Mouse (Mus musculus): ENCODE data around the gene Tfam. TPM values are rescaled to one million over a fixed set of nuclear protein-coding genes. Genes with fewer than 3 reads are reported as not detected.

Gene Tfam
- 75.5 and 80.6 TPM in 2 replicates for polyA plus RNA-seq (2014; fragmentation: Nextera tagmentation; extraction: Ambion mirVana)

DNA sequence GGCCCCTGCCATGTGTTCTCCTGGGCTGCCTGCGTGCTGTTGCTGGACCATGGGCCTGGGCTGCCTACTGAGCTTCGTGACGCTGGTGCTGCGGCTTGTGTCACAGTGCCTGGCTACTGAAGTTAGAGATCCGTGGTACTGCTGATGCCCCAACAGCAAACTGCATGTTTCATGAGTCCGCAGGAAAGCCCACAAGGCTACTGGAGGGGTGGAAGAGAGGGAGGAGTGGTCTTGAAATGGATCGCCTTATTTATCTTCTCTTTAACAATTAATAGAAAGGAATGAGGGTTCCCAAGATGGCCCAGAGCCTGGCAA lies at the start of gene Tfam:
Gene Tfam (minus strand): TSS at position 41 of the 315 bp plus-strand sequence.
- no peaks in the 10 kb centered on the region for H3K9me3 ChIP-seq (ENCODE audit: control insufficient read depth, low read length)
- no peaks in the 10 kb centered on the region for H3K4me1 ChIP-seq (ENCODE audit: control insufficient read depth, insufficient read depth, low read length)
- DNase-seq (ENCODE audit: low spot score) (no peak), ATAC-seq (ENCODE audit: insufficient read depth, low FRiP score, low TSS enrichment) (no peak)
- H3K9ac ChIP-seq (ENCODE audit: low read length), result peak within 1 kb of the TSS; percentile 82
- peak within 1 kb of the TSS; percentile 86 for H3K4me3 ChIP-seq (ENCODE audit: low read depth, low read length)
- H3K4me2 ChIP-seq (ENCODE audit: low read depth), result peak within 1 kb of the TSS; percentile 81
- WGBS, result 4% methylated on average over 7 of the region's 7 CpGs
- H3K27me3 ChIP-seq (ENCODE audit: control insufficient read depth, insufficient read depth, low read length), result no peaks in the 10 kb centered on the region
- peak within 1 kb of the TSS; percentile 46; the same call in 1 of the 2 replicates for H3K27ac ChIP-seq (ENCODE audit: low read depth, low read length)
- no peaks in the 10 kb centered on the region for H3K36me3 ChIP-seq (ENCODE audit: control insufficient read depth, insufficient read depth, low read length)

DNA sequence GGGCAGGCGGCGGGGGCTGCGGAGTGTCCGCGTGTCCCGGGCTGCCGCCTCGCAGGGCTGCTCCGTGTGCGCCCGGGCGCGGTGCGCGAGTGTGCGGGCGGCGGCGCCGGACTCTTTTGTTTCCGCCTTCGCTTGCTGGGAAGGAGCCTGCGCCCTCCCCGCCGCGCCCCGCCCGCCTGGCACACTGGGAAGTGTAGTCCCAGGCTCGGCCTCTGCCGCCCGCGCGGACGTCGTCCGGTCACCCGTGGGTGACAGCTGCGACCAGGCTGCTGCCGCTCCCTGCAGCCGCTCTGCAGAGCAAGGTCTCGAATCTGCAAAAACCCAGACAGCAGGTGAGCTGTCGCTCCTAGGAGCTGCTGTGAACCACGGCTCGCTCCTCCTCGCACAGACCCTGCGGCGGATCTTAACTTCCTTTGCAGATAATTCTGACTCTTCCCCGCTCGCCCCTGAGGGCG lies 47.1 kb upstream of the Tfam start, which contains the start of gene Ube2d1:
Gene Ube2d1 (minus strand): TSS at position 137 of the 455 bp plus-strand sequence.
- ATAC-seq (ENCODE audit: insufficient read depth, low FRiP score, low TSS enrichment), result peak; percentile 95
- H3K4me1 ChIP-seq (ENCODE audit: control insufficient read depth, insufficient read depth, low read length), result peaks cover 4% of the 10 kb centered on the region
- peak within 1 kb of the TSS; percentile 45 for H3K4me2 ChIP-seq (ENCODE audit: low read depth)
- peak; percentile 90 for DNase-seq (ENCODE audit: low spot score)
- H3K27me3 ChIP-seq (ENCODE audit: control insufficient read depth, insufficient read depth, low read length), result no peaks in the 10 kb centered on the region
- H3K36me3 ChIP-seq (ENCODE audit: control insufficient read depth, insufficient read depth, low read length), result no peaks in the 10 kb centered on the region
- H3K9ac ChIP-seq (ENCODE audit: low read length), result peak within 1 kb of the TSS; percentile 89
- 0% methylated on average over 50 of the region's 50 CpGs for WGBS
- H3K4me3 ChIP-seq (ENCODE audit: low read depth, low read length), result peak within 1 kb of the TSS; percentile 74
- H3K27ac ChIP-seq (ENCODE audit: low read depth, low read length), result peak within 1 kb of the TSS; percentile 24
- H3K9me3 ChIP-seq (ENCODE audit: control insufficient read depth, low read length), result no peaks in the 10 kb centered on the region

DNA sequence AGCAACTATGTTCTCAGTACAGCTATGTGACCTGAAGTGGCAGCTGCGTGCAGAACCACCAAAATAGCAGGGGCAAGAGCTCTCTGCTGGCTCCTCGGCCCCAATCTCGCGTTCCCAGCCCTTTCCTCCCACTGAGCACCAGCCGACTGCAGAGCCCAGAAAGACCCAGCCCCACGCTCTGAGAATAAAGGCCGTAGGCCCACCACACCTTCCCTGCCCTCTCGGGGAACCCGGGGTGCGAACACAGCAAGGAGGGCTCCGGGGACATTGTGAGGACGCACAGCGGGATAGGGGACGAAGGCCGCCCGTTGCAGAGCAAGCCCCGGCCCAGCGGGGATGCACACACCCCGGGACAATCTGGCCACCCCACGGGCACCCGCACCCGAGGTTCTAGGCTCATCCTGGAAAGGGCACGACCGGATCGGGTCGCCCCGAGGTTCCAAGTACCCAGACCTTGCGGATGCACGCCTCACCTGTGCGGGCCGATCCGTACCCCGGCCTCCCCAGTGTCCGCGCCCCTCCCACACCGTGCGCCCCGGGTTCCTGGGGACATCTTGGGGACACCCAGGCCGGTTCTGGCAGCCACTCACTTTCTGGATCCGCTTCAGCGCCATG lies 46.5 kb upstream of the Tfam start:
- Histone ChIP-seq H3K27me3 (ENCODE audit: control insufficient read depth, insufficient read depth, low read length) (no peaks in the 10 kb centered on the region), H3K4me2 (ENCODE audit: low read depth) (peak overlapping the region; percentile 45), H3K27ac (ENCODE audit: low read depth, low read length) (peak overlapping the region; percentile 24), H3K4me3 (ENCODE audit: low read depth, low read length) (peak overlapping the region; percentile 74), H3K36me3 (ENCODE audit: control insufficient read depth, insufficient read depth, low read length) (no peaks in the 10 kb centered on the region), H3K9me3 (ENCODE audit: control insufficient read depth, low read length) (no peaks in the 10 kb centered on the region), H3K4me1 (ENCODE audit: control insufficient read depth, insufficient read depth, low read length) (peaks cover 4% of the 10 kb centered on the region), H3K9ac (ENCODE audit: low read length) (peak overlapping the region; percentile 89)
- ATAC-seq (ENCODE audit: insufficient read depth, low FRiP score, low TSS enrichment) (peak; percentile 76), DNase-seq (ENCODE audit: low spot score) (peak; percentile 71)
- under 1% methylated on average over 41 of the region's 41 CpGs for WGBS

DNA sequence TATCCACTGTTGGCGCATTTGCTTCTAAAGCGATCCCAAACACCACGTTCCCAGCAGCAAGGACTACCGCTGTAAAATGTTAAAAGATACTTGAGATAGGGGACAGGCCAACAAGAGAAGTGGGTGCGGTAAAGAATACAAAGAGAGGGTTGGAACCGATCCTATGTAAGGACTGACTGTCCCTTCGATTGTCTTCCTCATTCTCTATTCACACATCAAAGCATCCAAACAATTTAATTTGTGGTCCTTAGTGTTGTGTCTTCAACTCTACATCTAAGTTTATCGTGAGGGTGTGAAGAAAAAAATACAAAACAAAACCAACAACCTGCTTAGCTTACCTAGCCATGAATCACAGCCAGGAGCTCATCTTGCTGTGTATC lies 46.0 kb upstream of the Tfam start:
- Histone ChIP-seq H3K9me3 (ENCODE audit: control insufficient read depth, low read length) (no peaks in the 10 kb centered on the region), H3K4me2 (ENCODE audit: low read depth) (peak overlapping the region; percentile 45), H3K27me3 (ENCODE audit: control insufficient read depth, insufficient read depth, low read length) (no peaks in the 10 kb centered on the region), H3K4me1 (ENCODE audit: control insufficient read depth, insufficient read depth, low read length) (peaks cover 4% of the 10 kb centered on the region), H3K9ac (ENCODE audit: low read length) (peak overlapping the region; percentile 89), H3K36me3 (ENCODE audit: control insufficient read depth, insufficient read depth, low read length) (no peaks in the 10 kb centered on the region), H3K27ac (ENCODE audit: low read depth, low read length) (no peak overlapping the region), H3K4me3 (ENCODE audit: low read depth, low read length) (peak overlapping the region; percentile 74)
- no peak for DNase-seq (ENCODE audit: low spot score)
- WGBS, result 8% methylated on average over 8 of the region's 8 CpGs
- no peak for ATAC-seq (ENCODE audit: insufficient read depth, low FRiP score, low TSS enrichment)

DNA sequence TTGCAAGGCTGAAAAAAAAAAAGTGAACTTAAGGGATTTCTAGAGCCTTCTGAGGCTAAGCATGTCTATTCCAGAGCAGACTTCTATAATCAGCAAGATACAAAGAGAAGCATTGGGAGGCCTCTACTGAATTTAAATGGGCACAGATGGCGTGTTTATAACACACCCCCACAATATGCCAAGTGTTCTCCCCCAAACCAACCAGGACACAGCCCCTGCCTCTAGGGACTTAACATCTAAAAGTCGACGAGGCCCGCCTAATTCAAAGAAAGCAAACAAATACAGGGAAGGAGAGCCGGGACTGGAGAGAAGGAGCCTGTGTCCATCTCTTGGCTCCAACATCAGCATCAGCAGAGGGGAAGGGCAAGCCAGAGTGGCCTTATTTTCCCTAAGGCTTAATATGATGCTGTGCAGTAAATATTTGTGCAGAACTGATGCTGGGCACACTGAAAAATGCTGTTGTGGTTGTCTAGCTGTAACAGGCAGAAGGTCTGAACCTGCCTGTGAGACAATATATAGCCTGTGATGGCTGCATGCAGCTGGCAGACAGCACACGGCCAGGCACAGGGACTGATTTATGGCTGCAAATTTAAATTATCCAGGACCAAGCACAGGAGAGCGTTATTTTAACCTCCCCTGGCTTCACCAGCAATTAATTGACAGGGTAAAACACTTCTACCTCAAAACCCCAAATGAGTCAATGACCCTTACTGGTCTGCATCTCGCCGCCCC lies 35.1 kb upstream of the Tfam start:
- no peaks in the 10 kb centered on the region for H3K9me3 ChIP-seq (ENCODE audit: control insufficient read depth, low read length)
- no peak overlapping the region for H3K9ac ChIP-seq (ENCODE audit: low read length)
- ATAC-seq (ENCODE audit: insufficient read depth, low FRiP score, low TSS enrichment) (peak; percentile 81), DNase-seq (ENCODE audit: low spot score) (peak; percentile 20)
- no peak overlapping the region for H3K4me3 ChIP-seq (ENCODE audit: low read depth, low read length)
- H3K36me3 ChIP-seq (ENCODE audit: control insufficient read depth, insufficient read depth, low read length), result no peaks in the 10 kb centered on the region
- H3K4me2 ChIP-seq (ENCODE audit: low read depth), result no peak overlapping the region
- WGBS, result 38% methylated on average over 9 of the region's 9 CpGs
- no peaks in the 10 kb centered on the region for H3K27me3 ChIP-seq (ENCODE audit: control insufficient read depth, insufficient read depth, low read length)
- H3K27ac ChIP-seq (ENCODE audit: low read depth, low read length), result peak overlapping the region; percentile 66; the same call in 1 of the 2 replicates
- peaks cover 5% of the 10 kb centered on the region; the same call in 1 of the 2 replicates for H3K4me1 ChIP-seq (ENCODE audit: control insufficient read depth, insufficient read depth, low read length)

DNA sequence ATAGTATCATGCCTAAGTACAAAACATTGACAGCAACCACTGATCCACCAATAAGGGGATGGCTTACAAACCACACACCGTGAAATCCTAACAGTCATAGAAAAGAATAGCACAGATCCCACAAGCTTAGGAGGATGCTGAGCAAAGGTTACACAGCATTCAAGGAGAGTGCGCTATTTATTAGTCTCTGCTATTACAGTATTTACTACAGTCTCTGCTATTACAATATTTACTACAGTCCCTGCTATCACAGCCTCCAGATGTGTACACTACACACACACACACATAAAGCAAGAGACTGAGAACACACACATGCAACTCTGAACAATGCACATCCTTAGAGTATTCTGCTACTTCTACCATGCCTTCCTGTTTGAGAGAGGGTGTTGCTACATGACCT lies 29.9 kb upstream of the Tfam start:
- Histone ChIP-seq H3K27ac (ENCODE audit: low read depth, low read length) (no peak overlapping the region), H3K4me3 (ENCODE audit: low read depth, low read length) (no peak overlapping the region), H3K27me3 (ENCODE audit: control insufficient read depth, insufficient read depth, low read length) (no peaks in the 10 kb centered on the region), H3K36me3 (ENCODE audit: control insufficient read depth, insufficient read depth, low read length) (no peaks in the 10 kb centered on the region), H3K9me3 (ENCODE audit: control insufficient read depth, low read length) (no peaks in the 10 kb centered on the region), H3K4me2 (ENCODE audit: low read depth) (no peak overlapping the region), H3K9ac (ENCODE audit: low read length) (no peak overlapping the region), H3K4me1 (ENCODE audit: control insufficient read depth, insufficient read depth, low read length) (peaks cover 1% of the 10 kb centered on the region; the same call in 1 of the 2 replicates)
- ATAC-seq (ENCODE audit: insufficient read depth, low FRiP score, low TSS enrichment) (no peak), DNase-seq (ENCODE audit: low spot score) (no peak)
- WGBS, result 94% methylated on average over 2 of the region's 2 CpGs

DNA sequence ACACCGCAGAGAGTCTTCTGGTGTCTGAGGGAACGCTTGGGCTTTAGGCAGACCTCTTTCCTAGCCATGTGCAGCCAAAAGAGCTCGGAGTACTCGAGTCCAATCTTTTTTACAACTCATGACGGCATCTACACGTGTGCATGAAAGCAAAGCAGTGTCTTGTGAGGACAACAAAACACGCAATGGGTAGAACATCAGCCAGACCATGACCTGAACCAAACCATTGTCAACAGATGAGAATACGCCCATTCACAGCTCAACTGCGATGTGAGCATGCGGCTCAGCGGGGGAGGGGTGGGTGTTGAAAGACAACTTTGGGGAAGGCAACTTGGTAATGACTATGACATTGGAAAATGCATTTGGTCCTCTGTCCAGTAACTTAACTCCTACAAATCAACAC lies 29.4 kb upstream of the Tfam start:
- Histone ChIP-seq H3K4me2 (ENCODE audit: low read depth) (no peak overlapping the region), H3K27me3 (ENCODE audit: control insufficient read depth, insufficient read depth, low read length) (no peaks in the 10 kb centered on the region), H3K36me3 (ENCODE audit: control insufficient read depth, insufficient read depth, low read length) (no peaks in the 10 kb centered on the region), H3K9ac (ENCODE audit: low read length) (no peak overlapping the region), H3K27ac (ENCODE audit: low read depth, low read length) (no peak overlapping the region), H3K4me1 (ENCODE audit: control insufficient read depth, insufficient read depth, low read length) (no peaks in the 10 kb centered on the region), H3K9me3 (ENCODE audit: control insufficient read depth, low read length) (no peaks in the 10 kb centered on the region), H3K4me3 (ENCODE audit: low read depth, low read length) (no peak overlapping the region)
- WGBS, result 74% methylated on average over 11 of the region's 11 CpGs
- no peak for ATAC-seq (ENCODE audit: insufficient read depth, low FRiP score, low TSS enrichment)
- no peak for DNase-seq (ENCODE audit: low spot score)

DNA sequence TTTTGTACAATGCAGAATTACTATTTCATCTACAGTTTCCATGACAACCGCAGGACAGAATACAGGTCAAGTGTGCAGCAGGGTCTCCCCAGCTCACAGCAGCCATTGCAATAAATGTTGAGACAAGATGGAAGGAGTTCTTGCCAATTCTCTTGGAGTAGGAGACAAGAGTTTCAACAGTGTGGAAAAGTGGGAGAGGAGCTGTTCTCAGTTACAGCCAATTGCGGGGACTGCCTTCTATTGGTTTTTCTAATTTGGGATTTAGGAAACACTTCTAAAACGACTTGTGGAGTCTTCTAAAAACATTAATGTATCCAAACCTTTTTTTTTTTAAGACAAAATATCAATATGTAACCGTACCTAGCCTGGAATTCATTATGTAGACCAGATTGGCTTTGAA lies 27.0 kb upstream of the Tfam start:
- WGBS, result 98% methylated on average over 4 of the region's 4 CpGs
- H3K27me3 ChIP-seq (ENCODE audit: control insufficient read depth, insufficient read depth, low read length), result no peaks in the 10 kb centered on the region
- H3K4me2 ChIP-seq (ENCODE audit: low read depth), result no peak overlapping the region
- no peak for ATAC-seq (ENCODE audit: insufficient read depth, low FRiP score, low TSS enrichment)
- H3K9ac ChIP-seq (ENCODE audit: low read length), result no peak overlapping the region
- no peaks in the 10 kb centered on the region for H3K9me3 ChIP-seq (ENCODE audit: control insufficient read depth, low read length)
- H3K4me1 ChIP-seq (ENCODE audit: control insufficient read depth, insufficient read depth, low read length), result no peaks in the 10 kb centered on the region
- no peaks in the 10 kb centered on the region; the same call in 1 of the 2 replicates for H3K36me3 ChIP-seq (ENCODE audit: control insufficient read depth, insufficient read depth, low read length)
- no peak overlapping the region for H3K4me3 ChIP-seq (ENCODE audit: low read depth, low read length)
- H3K27ac ChIP-seq (ENCODE audit: low read depth, low read length), result no peak overlapping the region
- no peak for DNase-seq (ENCODE audit: low spot score)

DNA sequence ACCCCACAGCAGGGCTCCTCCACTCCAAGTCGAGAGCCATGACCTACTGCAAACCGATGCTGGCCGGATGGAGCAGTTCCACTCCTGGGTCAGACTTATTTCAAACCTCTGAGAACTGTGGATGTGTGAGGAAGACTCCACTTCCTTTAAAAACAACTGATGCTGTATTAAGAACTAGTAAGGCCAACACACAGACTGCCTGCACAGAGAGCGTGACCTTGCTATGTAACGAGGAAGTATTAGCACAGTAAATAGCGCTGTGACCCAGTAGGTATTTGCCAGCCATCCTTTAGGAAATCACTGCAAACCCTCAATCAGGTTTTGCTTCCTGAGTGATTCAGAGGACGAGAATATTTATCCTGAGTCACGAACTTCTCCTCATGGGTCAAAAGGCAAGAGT lies 23.6 kb upstream of the Tfam start:
- WGBS, result 82% methylated on average over 8 of the region's 8 CpGs
- no peak for ATAC-seq (ENCODE audit: insufficient read depth, low FRiP score, low TSS enrichment)
- Histone ChIP-seq H3K4me3 (ENCODE audit: low read depth, low read length) (no peak overlapping the region), H3K9ac (ENCODE audit: low read length) (no peak overlapping the region), H3K4me1 (ENCODE audit: control insufficient read depth, insufficient read depth, low read length) (no peaks in the 10 kb centered on the region), H3K27me3 (ENCODE audit: control insufficient read depth, insufficient read depth, low read length) (no peaks in the 10 kb centered on the region), H3K27ac (ENCODE audit: low read depth, low read length) (0 out of 2 replicates have a peak overlapping the region, but pooled peaks have one; percentile 14), H3K4me2 (ENCODE audit: low read depth) (no peak overlapping the region), H3K9me3 (ENCODE audit: control insufficient read depth, low read length) (no peaks in the 10 kb centered on the region), H3K36me3 (ENCODE audit: control insufficient read depth, insufficient read depth, low read length) (peaks cover 2% of the 10 kb centered on the region)
- no peak for DNase-seq (ENCODE audit: low spot score)
